Mouse (Mus musculus) T-helper 2 cell (primary cell): ENCODE data around the gene Cfap206.

Source experiments
- in situ Hi-C: fragments of 300-600 bp; cut with MboI, MseI; formaldehyde crosslinking; loops from one replicate; pipeline ENCODE4 v1.15.1; 2025; ENCODE audit warnings: high pct_unique_total_duplicates

Cfap206 gene

GRCm38 (mm10) chr4:34673721-34674120 is 56.3 kb downstream of the Cfap206 start:
- in situ Hi-C loops: no loop called here

GRCm38 (mm10) chr4:34667923-34668322 is 62.1 kb downstream of the Cfap206 start:
- in situ Hi-C loops: no loop called here

- in situ Hi-C loops: no loop called here
These were observed 68.1 kb downstream of the Cfap206 start for GRCm38 (mm10) chr4:34661927-34662326.

GRCm38 (mm10) chr4:34661514-34661913 is 68.5 kb downstream of the Cfap206 start:
- in situ Hi-C loops: no loop called here

GRCm38 (mm10) chr4:34659012-34659411 is 71.0 kb downstream of the Cfap206 start:
- in situ Hi-C loops: loop anchor here (10.0 kb wide), 1 partner anchor 224 kb away; no protein-coding TSS in a partner anchor

- in situ Hi-C loops: loop anchor here (10.0 kb wide), 1 partner anchor 221 kb away; no protein-coding TSS in a partner anchor
These were observed 73.9 kb downstream of the Cfap206 start for GRCm38 (mm10) chr4:34656101-34656500.

- in situ Hi-C loops: loop anchor here (10.0 kb wide), 1 partner anchor 218 kb away; no protein-coding TSS in a partner anchor
These were observed 76.8 kb downstream of the Cfap206 start for GRCm38 (mm10) chr4:34653179-34653578.

GRCm38 (mm10) chr4:34644779-34645178 is 85.2 kb downstream of the Cfap206 start:
- in situ Hi-C loops: no loop called here

- in situ Hi-C loops: no loop called here
These were observed 89.3 kb downstream of the Cfap206 start for GRCm38 (mm10) chr4:34640731-34641130.

GRCm38 (mm10) chr4:34639745-34640364 is 90.2 kb downstream of the Cfap206 start:
- in situ Hi-C loops: no loop called here
